Mouse (Mus musculus) embryonic facial prominence, embryonic 11.5 days (tissue): ENCODE data around the gene Zfp146. TPM values are rescaled to one million over a fixed set of nuclear protein-coding genes. Genes with fewer than 3 reads are reported as not detected.
"Not testable (repeated sequence)": the region's sequence is repeated elsewhere in the genome, so short reads cannot be mapped to it uniquely, and the experiment has no call there.

ENCODE experiments used
- ATAC-seq: fragments of 200-750 bp; cut with Nextera tagmentation; replicated peaks from 2 replicates; pipeline ENCODE4 v1.8.0; 2017; ENCODE audit warnings: low read depth; ENCODE audit not compliant: insufficient number of reproducible peaks, low FRiP score, low TSS enrichment
- DNase-seq: peaks from one replicate; pipeline ENCODE4 v3.0.0-alpha.2; 2015; ENCODE audit warnings: low spot score
- H3K27ac ChIP-seq: fragments of 300-500 bp; sonication (generic); replicated peaks from 2 replicates; pipeline ENCODE4 v1.5.1; 2014; ENCODE audit warnings: mild to moderate bottlenecking, low read depth, low read length, control low read depth
- H3K27me3 ChIP-seq: fragments of 300-500 bp; sonication (generic); 2 replicates; pipeline ENCODE4 v1.6.1; 2014; ENCODE audit warnings: mild to moderate bottlenecking, low read length, moderate library complexity, mixed read lengths; ENCODE audit not compliant: control insufficient read depth, insufficient read depth
- H3K36me3 ChIP-seq: fragments of 300-500 bp; sonication (generic); replicated peaks from 2 replicates; pipeline ENCODE4 v1.6.1; 2014; ENCODE audit warnings: low read depth, mild to moderate bottlenecking, low read length, moderate library complexity, mixed read lengths; ENCODE audit not compliant: control insufficient read depth, insufficient read depth
- H3K4me1 ChIP-seq: fragments of 300-500 bp; sonication (generic); 2 replicates; pipeline ENCODE4 v1.6.1; 2014; ENCODE audit warnings: low read length, mixed read lengths; ENCODE audit not compliant: control insufficient read depth, insufficient read depth
- H3K4me2 ChIP-seq: fragments of 300-500 bp; sonication (generic); 2 replicates; pipeline ENCODE4 v1.6.1; 2014; ENCODE audit warnings: low read depth, mild to moderate bottlenecking, control low read depth, low read length, moderate library complexity
- H3K4me3 ChIP-seq: fragments of 300-500 bp; sonication (generic); 2 replicates; pipeline ENCODE4 v1.5.1; 2014; ENCODE audit warnings: low read depth, low read length, control low read depth
- H3K9ac ChIP-seq: fragments of 300-500 bp; sonication (generic); replicated peaks from 2 replicates; pipeline ENCODE4 v1.6.1; 2014; ENCODE audit warnings: mild to moderate bottlenecking, control low read depth, low read length
- H3K9me3 ChIP-seq: fragments of 300-500 bp; sonication (generic); replicated peaks from 2 replicates; pipeline ENCODE4 v1.6.1; 2016; ENCODE audit warnings: mild to moderate bottlenecking, low read length, inconsistent platforms, mixed read lengths; ENCODE audit not compliant: control insufficient read depth
- WGBS: fragments of 180-500 bp; shearing (Covaris S2); extraction: QIAGEN DNeasy Blood & Tissue Kit; methylation state at CpG from one replicate; pipeline ENCODE4 v1.1.7; 2014; 5-methylcytosine and 5-hydroxymethylcytosine counted together
- polyA plus RNA-seq: library from polyadenylated mRNA; unstranded; fragments of >200 nt; fragmentation: Nextera tagmentation; extraction: Ambion mirVana; gene quantifications from 2 replicates; pipeline ENCODE4 v1.2.1, GENCODE M21; 2014

Zfp146 gene
- polyA plus RNA-seq, 1 experiment from 2014 or later = 23.0 TPM

GRCm38 (mm10) chr7:30188344-30189115 lies 19.0 kb upstream of the Zfp146 start:
- Histone ChIP-seq H3K9ac (no peak overlapping the region), H3K4me3 (no peak overlapping the region), H3K27me3 (no peaks in the 10 kb centered on the region), H3K4me2 (no peak overlapping the region), H3K4me1 (peaks cover 7% of the 10 kb centered on the region), H3K27ac (no peak overlapping the region), H3K36me3 (peaks cover 7% of the 10 kb centered on the region; the same call in 1 of the 2 replicates), H3K9me3 (no peaks in the 10 kb centered on the region)
- 77% methylated on average over 12 of the region's 12 CpGs for WGBS
- ATAC-seq (no peak), DNase-seq (no peak)

GRCm38 (mm10) chr7:30184641-30185348 lies 15.2 kb upstream of the Zfp146 start:
- no peak overlapping the region for H3K9ac ChIP-seq
- no peak overlapping the region for H3K4me2 ChIP-seq
- DNase-seq (no peak), ATAC-seq (no peak)
- H3K27ac ChIP-seq = no peak overlapping the region
- H3K36me3 ChIP-seq = peaks cover 7% of the 10 kb centered on the region; the same call in 1 of the 2 replicates
- H3K4me1 ChIP-seq = peaks cover 4% of the 10 kb centered on the region; the same call in 1 of the 2 replicates
- no peaks in the 10 kb centered on the region for H3K27me3 ChIP-seq
- no peak overlapping the region for H3K4me3 ChIP-seq
- no peaks in the 10 kb centered on the region for H3K9me3 ChIP-seq
- 70% methylated on average over 13 of the region's 13 CpGs for WGBS

- Histone ChIP-seq H3K9ac (no peak within 1 kb of the TSS), H3K27me3 (no peaks in the 10 kb centered on the region), H3K4me1 (peaks cover 4% of the 10 kb centered on the region; the same call in 1 of the 2 replicates), H3K27ac (no peak within 1 kb of the TSS), H3K9me3 (no peaks in the 10 kb centered on the region), H3K36me3 (peaks cover 7% of the 10 kb centered on the region; the same call in 1 of the 2 replicates), H3K4me2 (no peak within 1 kb of the TSS; the same call in 1 of the 2 replicates), H3K4me3 (no peak within 1 kb of the TSS)
- peak; percentile 77 for DNase-seq
- 0 out of 2 replicates have a peak, but pooled peaks have one; percentile 41 for ATAC-seq
- WGBS = 2% methylated on average over 11 of the region's 11 CpGs
Measured at GRCm38 (mm10) chr7:30183879-30184289, 14.3 kb upstream of the Zfp146 start, which contains the start of gene Cox7a1. Gene Cox7a1 (plus strand): TSS chr7:30184144.

GRCm38 (mm10) chr7:30183189-30183588 lies 13.6 kb upstream of the Zfp146 start:
- not testable (repeated sequence) for H3K4me1 ChIP-seq, H3K27ac ChIP-seq, H3K36me3 ChIP-seq, H3K27me3 ChIP-seq, ATAC-seq, H3K9me3 ChIP-seq, H3K4me3 ChIP-seq, H3K4me2 ChIP-seq, H3K9ac ChIP-seq, DNase-seq
- 72% methylated on average over 7 of the region's 7 CpGs for WGBS

- H3K9me3 ChIP-seq, H3K4me3 ChIP-seq, H3K36me3 ChIP-seq, H3K4me2 ChIP-seq, DNase-seq, H3K27me3 ChIP-seq, ATAC-seq, H3K9ac ChIP-seq, H3K4me1 ChIP-seq, H3K27ac ChIP-seq: not testable (repeated sequence)
- WGBS = 90% methylated on average over 9 of the region's 10 CpGs
Measured at GRCm38 (mm10) chr7:30181929-30182328, 12.4 kb upstream of the Zfp146 start.

- no peak overlapping the region for H3K4me2 ChIP-seq
- H3K27me3 ChIP-seq = no peaks in the 10 kb centered on the region
- ATAC-seq (no peak), DNase-seq (peak; percentile 86)
- H3K4me3 ChIP-seq = no peak overlapping the region
- no peaks in the 10 kb centered on the region for H3K36me3 ChIP-seq
- H3K27ac ChIP-seq = no peak overlapping the region
- peaks cover 4% of the 10 kb centered on the region; the same call in 1 of the 2 replicates for H3K4me1 ChIP-seq
- no peaks in the 10 kb centered on the region for H3K9me3 ChIP-seq
- 8% methylated on average over 4 of the region's 4 CpGs for WGBS
- no peak overlapping the region for H3K9ac ChIP-seq
Measured at GRCm38 (mm10) chr7:30181308-30181707, 11.8 kb upstream of the Zfp146 start.

- Histone ChIP-seq H3K4me1 (no peaks in the 10 kb centered on the region), H3K27me3 (no peaks in the 10 kb centered on the region), H3K27ac (no peak overlapping the region), H3K4me2 (no peak overlapping the region), H3K9me3 (no peaks in the 10 kb centered on the region), H3K4me3 (no peak overlapping the region), H3K9ac (no peak overlapping the region), H3K36me3 (no peaks in the 10 kb centered on the region)
- ATAC-seq (no peak), DNase-seq (no peak)
- WGBS = 82% methylated on average over 11 of the region's 11 CpGs
Measured at GRCm38 (mm10) chr7:30178256-30178655, 8.7 kb upstream of the Zfp146 start.

- H3K9ac ChIP-seq = no peak overlapping the region
- no peaks in the 10 kb centered on the region for H3K9me3 ChIP-seq
- 87% methylated on average over 12 of the region's 12 CpGs for WGBS
- no peak overlapping the region for H3K4me3 ChIP-seq
- ATAC-seq (no peak), DNase-seq (no peak)
- no peak overlapping the region for H3K27ac ChIP-seq
- H3K4me2 ChIP-seq = no peak overlapping the region
- H3K27me3 ChIP-seq = no peaks in the 10 kb centered on the region
- H3K4me1 ChIP-seq = no peaks in the 10 kb centered on the region
- no peaks in the 10 kb centered on the region for H3K36me3 ChIP-seq
Measured at GRCm38 (mm10) chr7:30176474-30176873, 6.9 kb upstream of the Zfp146 start.
